Mouse (Mus musculus): ENCODE measurements around the gene Gm867.

GRCm38 (mm10) chr10:75949053-75950045 is 8.9 kb upstream of the Gm867 start:
- no peak for TF ChIP-seq POLR2A (IDR thresholded peaks at IDR 0.05; ENCODE audit: borderline replicate concordance, insufficient read depth, low read length)
- TF ChIP-seq CTCF (IDR thresholded peaks at IDR 0.05; ENCODE audit: borderline replicate concordance, insufficient read depth, low read depth, low read length), result no peak
